Mouse (Mus musculus) ES-E14 (cell line): ENCODE data around the gene Tnfaip8l1.

Experiments
- CHD2 ChIP-seq: IDR thresholded peaks from 2 replicates; pipeline ENCODE4 v1.6.1; 2014; ENCODE audit warnings: mild to moderate bottlenecking, low read depth, low read length, inconsistent platforms
- MAFK ChIP-seq: IDR thresholded peaks from 2 replicates; pipeline ENCODE4 v1.6.1; 2014; ENCODE audit warnings: mild to moderate bottlenecking, low read depth, low read length, inconsistent platforms; ENCODE audit not compliant: insufficient read depth
- ZC3H11A ChIP-seq: IDR thresholded peaks from 2 replicates; pipeline ENCODE4 v1.6.1; 2012; ENCODE audit warnings: low read depth, mild to moderate bottlenecking, inconsistent platforms, low read length, borderline replicate concordance
- ZNF384 ChIP-seq: IDR thresholded peaks from 2 replicates; pipeline ENCODE4 v1.6.1; 2012; ENCODE audit warnings: low read depth, low read length, inconsistent platforms

DNA sequence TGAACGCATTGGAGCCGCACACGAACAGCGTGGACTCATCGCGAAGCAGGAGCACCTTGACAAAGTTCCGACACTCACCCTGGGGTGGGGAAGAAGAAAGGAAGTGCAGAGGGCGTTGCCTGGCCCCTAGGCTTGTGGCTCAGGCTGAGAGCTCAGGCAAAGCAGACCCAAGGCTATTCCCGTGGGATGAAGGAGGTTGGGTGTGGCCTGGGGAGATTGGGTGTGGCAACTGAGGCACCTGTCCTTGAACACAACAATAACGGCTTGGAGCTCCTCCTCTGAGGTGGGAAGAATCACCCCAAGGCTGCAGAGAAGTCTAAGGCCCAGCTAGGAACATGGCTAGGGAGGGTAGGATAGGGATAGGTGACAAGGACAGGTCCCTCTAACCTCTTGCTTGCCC lies 31.1 kb upstream of the Tnfaip8l1 start:
- TF ChIP-seq ZC3H11A: no peak
- no peak for TF ChIP-seq ZNF384
- no peak for TF ChIP-seq MAFK
- TF ChIP-seq CHD2: no peak
